Mouse (Mus musculus): ENCODE measurements at regions not wholly inside any gene's neighbourhood (a gene's known extent, or its start where the extent isn't known, plus 50 kb on each side); places are given as distances from the start of the nearest gene placed in this dataset.

GRCm38 (mm10) chr10:34762426-34762825 is 279.2 kb downstream of the Frk start:
- TF ChIP-seq POLR2A (IDR thresholded peaks at IDR 0.05; ENCODE audit: extremely low read depth, insufficient read depth, low read length) (no peak), CTCF (IDR thresholded peaks at IDR 0.05; ENCODE audit: low read depth, low read length) (no peak)
